Mouse (Mus musculus): ENCODE measurements around the gene Mobp. TPM values are rescaled to one million over a fixed set of nuclear protein-coding genes. Genes with fewer than 3 reads are reported as not detected.

Gene Mobp
- polyA plus RNA-seq, 1 experiment: 0.85 TPM

- DNase-seq (ENCODE audit: low spot score): no peak
Measured at GRCm38 (mm10) chr9:120210865-120211264, 61.4 kb downstream of the Mobp start.

DNA sequence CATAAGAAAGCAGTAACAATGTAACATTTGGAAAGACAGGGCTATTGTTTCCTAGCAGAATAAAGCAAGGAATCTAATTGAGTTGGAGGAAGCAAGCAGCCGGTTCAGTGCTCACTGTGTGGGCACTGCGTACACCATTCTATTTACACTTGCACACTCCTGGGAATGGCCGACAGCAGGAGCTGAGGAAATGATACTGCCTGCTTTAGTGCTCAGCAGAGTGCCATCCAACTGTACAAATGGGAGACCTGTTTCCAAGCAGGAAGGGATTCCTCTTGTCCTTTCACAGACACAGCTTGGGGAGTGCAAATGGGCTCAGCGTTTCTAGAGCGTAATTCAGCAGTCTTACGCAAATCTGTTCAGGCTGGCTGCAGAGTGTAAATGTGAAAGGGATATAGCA lies 63.4 kb downstream of the Mobp start:
- DNase-seq (ENCODE audit: low spot score): no peak

- no peak for DNase-seq (ENCODE audit: low spot score)
Measured at GRCm38 (mm10) chr9:120214978-120215495, 65.5 kb downstream of the Mobp start.

GRCm38 (mm10) chr9:120219411-120219810 lies 69.9 kb downstream of the Mobp start:
- DNase-seq (ENCODE audit: low spot score): no peak

Other genes with a start within 250 kb of the Mobp start
- gene Gorasp1, start 212.1 kb upstream of the Mobp start, polyA plus RNA-seq (2012; rRNA removed): 27.6 and 30.6 TPM in 2 replicates
- 1.2 and 1.4 TPM in 2 replicates for gene Ttc21a, start 212.1 kb upstream of the Mobp start, polyA plus RNA-seq (2012; rRNA removed)
- gene Csrnp1, start 165.0 kb upstream of the Mobp start, polyA plus RNA-seq (2012; rRNA removed): 15.6 and 26.4 TPM in 2 replicates
- gene Xirp1, start 126.1 kb upstream of the Mobp start, polyA plus RNA-seq (2012; rRNA removed): 0.11 and 0.22 TPM in 2 replicates
- 2.9 and 3.1 TPM in 2 replicates for gene Cx3cr1, start 79.8 kb upstream of the Mobp start, polyA plus RNA-seq (2012; rRNA removed)
- gene Ccr8, start 57.6 kb upstream of the Mobp start, polyA plus RNA-seq (2012; rRNA removed): 0.12 TPM in 1 of 2 replicates, not detected in the other
- gene Slc25a38, start 39.3 kb upstream of the Mobp start, polyA plus RNA-seq (2012; rRNA removed): 23.8 and 25.0 TPM in 2 replicates
- gene Rpsa, start 22.0 kb upstream of the Mobp start, polyA plus RNA-seq (2012; rRNA removed): 1,805 and 1,865 TPM in 2 replicates
- gene Myrip, start 151.8 kb downstream of the Mobp start, polyA plus RNA-seq (2012; rRNA removed): 2.0 and 3.6 TPM in 2 replicates